Mouse (Mus musculus): Measurements from ENCODE around the gene Ugp2.

- TF ChIP-seq CTCF (IDR thresholded peaks at IDR 0.05; ENCODE audit: control insufficient read depth, insufficient read depth, low read length) = no peak
- TF ChIP-seq POLR2A (IDR thresholded peaks at IDR 0.05; ENCODE audit: borderline replicate concordance, control insufficient read depth, low read depth, low read length) = no peak
These were observed 2.5 kb downstream of the Ugp2 start for GRCm38 (mm10) chr11:21368466-21368865.
